In genomic region chr13:110902994-110903644, GRCm38 (mm10) we compare ENCODE assay signal across 8 mouse cellular contexts.
DNase-seq lines count a peak whose midpoint lies in the region; ATAC-seq and TF ChIP-seq lines count a peak whose summit lies in the region.

No protein-coding gene starts in this region.

- peak overlapping the region; percentile 72 for H3K27ac ChIP-seq in heart, adult 2 months
- peak overlapping the region; percentile 74 for H3K27ac ChIP-seq in kidney, embryonic 15.5 days
- H3K27ac ChIP-seq in liver, embryonic 16.5 days (ENCODE audit: low read length) = peak overlapping the region; percentile 35; the same call in 1 of the 2 replicates

- H3K9me3 ChIP-seq in kidney, embryonic 15.5 days (replicated peaks) = no peaks in the 10 kb centered on the region
- no peaks in the 10 kb centered on the region for H3K9me3 ChIP-seq in liver, embryonic 16.5 days (replicated peaks; ENCODE audit: control insufficient read depth, low read length)

- peaks cover 12% of the 10 kb centered on the region for H3K4me1 ChIP-seq in heart, adult 2 months (ENCODE audit: control insufficient read depth, insufficient read depth, low read length)
- H3K4me1 ChIP-seq in kidney, embryonic 15.5 days = peaks cover 18% of the 10 kb centered on the region
- no peaks in the 10 kb centered on the region for H3K4me1 ChIP-seq in liver, embryonic 16.5 days (ENCODE audit: control insufficient read depth, low read depth, low read length)

- H3K4me2 ChIP-seq in kidney, embryonic 15.5 days = no peak overlapping the region
- no peak overlapping the region for H3K4me2 ChIP-seq in liver, embryonic 16.5 days (ENCODE audit: low read depth, low read length)

- peak; percentile 44; the same call in 1 of the 2 replicates for TF ChIP-seq POLR2A in heart, adult 2 months (IDR thresholded peaks at IDR 0.05; ENCODE audit: insufficient read depth, low read depth, low read length)

- peak; percentile 32 for DNase-seq in embryo, embryonic 10.5 days (ENCODE audit: low spot score)
- no peak for DNase-seq in embryo, embryonic 11 days
- peak; percentile 72 for DNase-seq in adrenal gland, postnatal 25 days
- DNase-seq in heart, adult 2 months = peak; percentile 89 to 92
- peak; percentile 84 to 87 for DNase-seq in right cerebral cortex, postnatal 10 days (ENCODE audit: low spot score in 2 of 2)

- peaks cover 14% of the 10 kb centered on the region for H3K36me3 ChIP-seq in heart, adult 2 months (ENCODE audit: control insufficient read depth, insufficient read depth, low read length)
- no peaks in the 10 kb centered on the region for H3K36me3 ChIP-seq in kidney, embryonic 15.5 days
- H3K36me3 ChIP-seq in liver, embryonic 16.5 days (ENCODE audit: control insufficient read depth, insufficient read depth) = no peaks in the 10 kb centered on the region

- no peak overlapping the region for H3K4me3 ChIP-seq in heart, adult 2 months
- no peak overlapping the region for H3K4me3 ChIP-seq in kidney, embryonic 15.5 days (replicated peaks)
- no peak overlapping the region for H3K4me3 ChIP-seq in liver, embryonic 16.5 days (ENCODE audit: low read depth, low read length)

- WGBS in heart, adult 2 months = 19% methylated on average over 7 of the region's 7 CpGs
- 44% methylated on average over 7 of the region's 7 CpGs for WGBS in kidney, embryonic 15.5 days
- 26% methylated on average over 7 of the region's 7 CpGs for WGBS in liver, embryonic 16.5 days (ENCODE audit: insufficient replicate concordance)

- no peak overlapping the region for H3K9ac ChIP-seq in heart, adult 2 months (ENCODE audit: low read depth, low read length)
- no peak overlapping the region for H3K9ac ChIP-seq in kidney, embryonic 15.5 days
- H3K9ac ChIP-seq in liver, embryonic 16.5 days (ENCODE audit: low read depth, low read length) = no peak overlapping the region

- TF ChIP-seq CTCF in heart, adult 2 months (IDR thresholded peaks at IDR 0.05) = no peak

- no peaks in the 10 kb centered on the region for H3K27me3 ChIP-seq in heart, adult 2 months (ENCODE audit: control insufficient read depth, insufficient read depth, low read length)
- no peaks in the 10 kb centered on the region for H3K27me3 ChIP-seq in kidney, embryonic 15.5 days
- H3K27me3 ChIP-seq in liver, embryonic 16.5 days (ENCODE audit: control insufficient read depth, insufficient read depth, low read depth, low read length) = no peaks in the 10 kb centered on the region

- ATAC-seq in kidney, embryonic 15.5 days (replicated peaks; ENCODE audit: low FRiP score) = peak; percentile 79; the same call in 1 of the 2 replicates
- peak; percentile 64; the same call in 1 of the 2 replicates for ATAC-seq in liver, embryonic 16.5 days (ENCODE audit: low read depth)
- no peak for ATAC-seq in erythroblast, adult 5-6 weeks (replicated peaks; ENCODE audit: low FRiP score, poor library complexity, severe bottlenecking)

- TF ChIP-seq EP300 in heart, adult 2 months (IDR thresholded peaks at IDR 0.05; ENCODE audit: insufficient read depth, low read depth, low read length) = peak; percentile 98

- no peaks in the 10 kb centered on the region for H3K79me2 ChIP-seq in heart, adult 2 months (replicated peaks; ENCODE audit: control insufficient read depth, insufficient read depth, low read length)

- intact Hi-C loops in heart, adult 2 months (cut with DNase I) = loop anchor here (1.0 to 5.0 kb wide), 3 partner anchors 9 to 321 kb away; no protein-coding TSS in a partner anchor
